Mouse (Mus musculus): Measurements from ENCODE around the gene Sez6l. TPM values are rescaled to one million over a fixed set of nuclear protein-coding genes. Genes with fewer than 3 reads are reported as not detected.

The Sez6l gene
- polyA plus RNA-seq, 1 experiment from 2014 or later = 0.38 TPM

GRCm38 (mm10) chr5:112607119-112607518, 30.1 kb upstream of the Sez6l start:
- peaks cover 27% of the 10 kb centered on the region for H3K4me1 ChIP-seq (replicated peaks; ENCODE audit: control insufficient read depth, insufficient read depth, low read length)
- no peaks in the 10 kb centered on the region for H3K9me3 ChIP-seq (ENCODE audit: control insufficient read depth, low read length)
- no peaks in the 10 kb centered on the region for H3K36me3 ChIP-seq (ENCODE audit: control insufficient read depth, insufficient read depth, low read length)
- ATAC-seq (ENCODE audit: low read depth) = no peak
- no peaks in the 10 kb centered on the region for H3K27me3 ChIP-seq (ENCODE audit: control insufficient read depth, insufficient read depth, low read depth, low read length)
- no peak overlapping the region for H3K9ac ChIP-seq (ENCODE audit: low read length)
- no peak overlapping the region for H3K4me3 ChIP-seq (ENCODE audit: low read length)
- H3K27ac ChIP-seq (ENCODE audit: low read length) = no peak overlapping the region
- H3K4me2 ChIP-seq (ENCODE audit: low read depth, low read length) = no peak overlapping the region
- WGBS = 64% methylated on average over 2 of the region's 2 CpGs

DNA sequence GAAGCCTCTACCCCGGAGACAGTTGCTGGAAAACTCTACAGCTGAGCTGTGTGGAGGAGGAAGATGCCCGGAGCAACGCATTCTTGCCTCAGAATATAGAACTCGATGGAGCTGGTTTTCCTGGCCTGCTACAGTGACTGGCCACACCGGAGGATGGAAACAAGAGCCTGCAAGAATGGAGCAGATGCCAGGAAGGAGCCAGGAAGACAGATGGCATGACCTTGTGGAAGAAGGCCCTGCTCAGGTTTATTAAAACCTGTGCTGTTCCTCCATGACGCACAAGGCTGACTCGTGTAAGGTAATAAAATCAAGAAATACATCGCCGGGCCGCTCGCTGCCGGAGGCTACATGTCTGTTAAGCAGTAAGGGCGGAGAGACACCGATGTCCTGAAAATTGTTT, 28.4 kb upstream of the Sez6l start:
- Histone ChIP-seq H3K27me3 (ENCODE audit: control insufficient read depth, insufficient read depth, low read depth, low read length) (no peaks in the 10 kb centered on the region), H3K36me3 (ENCODE audit: control insufficient read depth, insufficient read depth, low read length) (no peaks in the 10 kb centered on the region), H3K4me3 (ENCODE audit: low read length) (no peak overlapping the region), H3K4me2 (ENCODE audit: low read depth, low read length) (no peak overlapping the region), H3K9me3 (ENCODE audit: control insufficient read depth, low read length) (no peaks in the 10 kb centered on the region), H3K27ac (ENCODE audit: low read length) (no peak overlapping the region), H3K4me1 (replicated peaks; ENCODE audit: control insufficient read depth, insufficient read depth, low read length) (peaks cover 31% of the 10 kb centered on the region), H3K9ac (ENCODE audit: low read length) (no peak overlapping the region)
- ATAC-seq (ENCODE audit: low read depth) = no peak
- 85% methylated on average over 14 of the region's 14 CpGs for WGBS

GRCm38 (mm10) chr5:112604251-112604650, 27.3 kb upstream of the Sez6l start:
- no peaks in the 10 kb centered on the region for H3K27me3 ChIP-seq (ENCODE audit: control insufficient read depth, insufficient read depth, low read depth, low read length)
- ATAC-seq (ENCODE audit: low read depth) = no peak
- H3K4me1 ChIP-seq (replicated peaks; ENCODE audit: control insufficient read depth, insufficient read depth, low read length) = peaks cover 34% of the 10 kb centered on the region
- H3K36me3 ChIP-seq (ENCODE audit: control insufficient read depth, insufficient read depth, low read length) = no peaks in the 10 kb centered on the region
- H3K4me3 ChIP-seq (ENCODE audit: low read length) = no peak overlapping the region
- no peak overlapping the region for H3K9ac ChIP-seq (ENCODE audit: low read length)
- 44% methylated on average over 1 of the region's 1 CpGs for WGBS
- H3K9me3 ChIP-seq (ENCODE audit: control insufficient read depth, low read length) = no peaks in the 10 kb centered on the region
- H3K4me2 ChIP-seq (ENCODE audit: low read depth, low read length) = no peak overlapping the region
- 0 out of 2 replicates have a peak overlapping the region, but pooled peaks have one; percentile 12 for H3K27ac ChIP-seq (ENCODE audit: low read length)

DNA sequence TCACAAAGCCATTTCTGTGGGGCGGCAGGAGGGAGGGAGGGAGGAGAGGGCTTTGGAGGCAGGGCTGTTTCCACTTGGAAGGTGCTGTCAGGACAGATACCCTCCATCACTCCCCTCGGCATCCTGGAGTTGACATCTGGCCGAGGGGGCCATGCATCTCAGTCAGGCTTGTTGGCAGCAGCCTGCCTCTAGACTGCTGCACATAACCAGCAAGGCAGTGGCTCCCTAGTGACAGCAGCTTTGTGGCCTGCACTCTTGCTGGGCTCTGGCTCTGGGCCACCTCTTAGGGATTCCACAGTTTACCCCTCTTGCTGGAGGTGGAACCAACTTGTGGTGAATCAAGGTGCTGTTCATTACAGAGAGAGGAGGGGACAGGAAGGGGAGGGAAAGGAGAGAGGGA, 26.6 kb upstream of the Sez6l start:
- Histone ChIP-seq H3K27ac (ENCODE audit: low read length) (no peak overlapping the region), H3K4me2 (ENCODE audit: low read depth, low read length) (no peak overlapping the region), H3K4me1 (replicated peaks; ENCODE audit: control insufficient read depth, insufficient read depth, low read length) (peaks cover 33% of the 10 kb centered on the region), H3K27me3 (ENCODE audit: control insufficient read depth, insufficient read depth, low read depth, low read length) (no peaks in the 10 kb centered on the region), H3K9me3 (ENCODE audit: control insufficient read depth, low read length) (no peaks in the 10 kb centered on the region), H3K36me3 (ENCODE audit: control insufficient read depth, insufficient read depth, low read length) (no peaks in the 10 kb centered on the region), H3K4me3 (ENCODE audit: low read length) (no peak overlapping the region), H3K9ac (ENCODE audit: low read length) (no peak overlapping the region)
- 0 out of 2 replicates have a peak, but pooled peaks have one; percentile 6 for ATAC-seq (ENCODE audit: low read depth)
- 6% methylated on average over 3 of the region's 3 CpGs for WGBS

DNA sequence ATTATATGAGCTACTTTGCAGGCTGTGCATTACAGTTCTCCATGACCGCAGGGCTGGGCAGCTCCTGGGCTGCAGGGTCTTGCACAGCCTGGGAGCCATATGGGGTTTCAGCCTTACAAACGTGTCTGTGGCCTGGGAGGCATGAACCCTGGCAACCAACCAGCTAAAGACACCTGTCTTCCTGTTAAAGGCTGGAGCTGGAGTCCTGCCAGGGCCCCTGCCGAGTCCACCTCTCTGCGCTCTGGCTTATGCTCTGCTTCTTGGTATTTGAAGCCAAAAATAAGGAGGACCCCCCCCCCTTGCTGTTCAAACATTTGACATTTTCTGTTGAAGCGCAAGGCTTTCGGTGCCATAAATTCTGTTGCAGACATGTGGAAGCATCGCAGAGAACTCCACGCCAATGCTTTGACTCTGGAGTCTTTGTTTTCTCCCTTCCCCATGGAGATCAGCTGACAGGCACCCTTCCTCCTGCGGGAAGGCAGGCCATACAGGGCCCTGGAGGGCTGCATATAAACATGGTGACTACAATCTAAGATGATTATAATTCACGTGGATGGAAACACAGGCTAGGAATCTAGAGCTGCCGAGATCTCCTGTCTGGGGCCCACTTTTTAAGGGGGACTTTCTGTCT, 23.4 kb upstream of the Sez6l start:
- ATAC-seq (ENCODE audit: low read depth) = no peak
- H3K27ac ChIP-seq (ENCODE audit: low read length) = no peak overlapping the region
- H3K4me1 ChIP-seq (replicated peaks; ENCODE audit: control insufficient read depth, insufficient read depth, low read length) = peaks cover 15% of the 10 kb centered on the region

DNA sequence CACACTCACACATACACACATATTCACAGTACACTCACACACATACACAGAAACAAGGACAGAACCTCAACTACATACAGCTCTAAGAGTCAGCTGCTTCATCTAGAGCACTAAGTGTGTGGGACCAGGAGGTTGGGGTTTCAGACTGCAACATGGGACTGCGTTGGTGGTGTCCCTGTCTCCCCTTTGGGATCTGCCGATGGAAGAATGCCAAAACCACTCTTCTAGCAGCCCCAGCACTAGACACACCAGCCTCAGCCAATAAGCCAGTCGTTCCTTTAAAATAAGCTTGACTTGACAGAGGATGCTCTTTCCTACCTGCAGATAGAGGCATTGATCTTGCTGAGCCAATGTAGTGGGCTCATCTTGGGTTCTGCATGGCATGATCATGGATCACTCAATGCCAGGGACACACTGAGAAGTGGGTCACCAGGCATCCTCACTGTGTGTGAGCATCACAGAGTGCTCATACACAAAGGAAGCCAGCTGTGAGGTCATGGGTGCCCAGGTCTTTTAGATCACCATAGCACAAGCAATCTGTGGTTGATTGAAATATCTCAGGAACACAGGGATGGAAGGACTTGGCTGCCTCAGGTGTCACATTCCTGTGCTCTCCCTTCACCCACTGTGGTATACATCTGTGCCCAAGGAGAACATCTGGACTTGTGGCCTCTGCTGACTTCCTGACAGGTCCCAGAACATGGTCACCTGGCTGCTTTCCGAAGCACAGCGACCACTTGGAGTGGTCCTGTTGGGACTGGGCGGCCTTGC, 22.7 kb upstream of the Sez6l start:
- H3K9me3 ChIP-seq (ENCODE audit: control insufficient read depth, low read length) = no peaks in the 10 kb centered on the region
- H3K4me3 ChIP-seq (ENCODE audit: low read length) = no peak overlapping the region
- no peak overlapping the region for H3K9ac ChIP-seq (ENCODE audit: low read length)
- H3K27me3 ChIP-seq (ENCODE audit: control insufficient read depth, insufficient read depth, low read depth, low read length) = no peaks in the 10 kb centered on the region
- 75% methylated on average over 6 of the region's 6 CpGs for WGBS
- ATAC-seq (ENCODE audit: low read depth) = no peak
- no peaks in the 10 kb centered on the region for H3K36me3 ChIP-seq (ENCODE audit: control insufficient read depth, insufficient read depth, low read length)
- no peak overlapping the region for H3K4me2 ChIP-seq (ENCODE audit: low read depth, low read length)
- H3K4me1 ChIP-seq (replicated peaks; ENCODE audit: control insufficient read depth, insufficient read depth, low read length) = peaks cover 15% of the 10 kb centered on the region
- H3K27ac ChIP-seq (ENCODE audit: low read length) = no peak overlapping the region

More for the DNA sequence above, 23.4 kb upstream of the Sez6l start:
- Histone ChIP-seq H3K4me2 (ENCODE audit: low read depth, low read length) (no peak overlapping the region), H3K36me3 (ENCODE audit: control insufficient read depth, insufficient read depth, low read length) (no peaks in the 10 kb centered on the region), H3K9me3 (ENCODE audit: control insufficient read depth, low read length) (no peaks in the 10 kb centered on the region), H3K9ac (ENCODE audit: low read length) (no peak overlapping the region), H3K27me3 (ENCODE audit: control insufficient read depth, insufficient read depth, low read depth, low read length) (no peaks in the 10 kb centered on the region), H3K4me3 (ENCODE audit: low read length) (no peak overlapping the region)
- 29% methylated on average over 11 of the region's 11 CpGs for WGBS

DNA sequence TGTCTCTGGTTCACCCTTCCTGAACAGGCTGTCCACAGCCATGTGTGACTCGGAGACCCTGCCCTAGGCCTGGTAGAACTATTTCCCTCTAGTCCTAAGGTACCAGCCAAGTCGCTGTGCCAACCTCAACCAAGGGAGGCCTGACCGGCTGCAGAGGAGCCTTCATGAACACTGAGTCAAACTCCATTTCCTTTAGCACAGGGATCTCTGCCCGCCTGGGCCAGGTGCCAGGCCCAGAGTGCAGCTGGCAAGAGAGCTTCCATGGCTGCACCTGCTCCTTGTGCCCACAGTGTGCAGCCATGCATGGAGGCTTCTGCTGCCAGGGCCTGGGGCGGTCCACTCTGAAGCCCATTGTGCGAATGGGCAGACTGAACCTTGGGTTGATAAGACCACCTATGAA, 20.9 kb upstream of the Sez6l start:
- Histone ChIP-seq H3K36me3 (ENCODE audit: control insufficient read depth, insufficient read depth, low read length) (no peaks in the 10 kb centered on the region), H3K9ac (ENCODE audit: low read length) (no peak overlapping the region), H3K4me3 (ENCODE audit: low read length) (no peak overlapping the region), H3K4me2 (ENCODE audit: low read depth, low read length) (no peak overlapping the region), H3K9me3 (ENCODE audit: control insufficient read depth, low read length) (no peaks in the 10 kb centered on the region), H3K27me3 (ENCODE audit: control insufficient read depth, insufficient read depth, low read depth, low read length) (no peaks in the 10 kb centered on the region), H3K4me1 (replicated peaks; ENCODE audit: control insufficient read depth, insufficient read depth, low read length) (peaks cover 7% of the 10 kb centered on the region; the same call in 1 of the 2 replicates), H3K27ac (ENCODE audit: low read length) (no peak overlapping the region)
- ATAC-seq (ENCODE audit: low read depth) = no peak
- 85% methylated on average over 6 of the region's 6 CpGs for WGBS

- WGBS = 83% methylated on average over 2 of the region's 2 CpGs
- Histone ChIP-seq H3K27ac (ENCODE audit: low read length) (no peak overlapping the region), H3K9ac (ENCODE audit: low read length) (no peak overlapping the region), H3K4me2 (ENCODE audit: low read depth, low read length) (no peak overlapping the region), H3K9me3 (ENCODE audit: control insufficient read depth, low read length) (no peaks in the 10 kb centered on the region), H3K27me3 (ENCODE audit: control insufficient read depth, insufficient read depth, low read depth, low read length) (no peaks in the 10 kb centered on the region), H3K4me3 (ENCODE audit: low read length) (no peak overlapping the region), H3K4me1 (replicated peaks; ENCODE audit: control insufficient read depth, insufficient read depth, low read length) (peaks cover 7% of the 10 kb centered on the region; the same call in 1 of the 2 replicates), H3K36me3 (ENCODE audit: control insufficient read depth, insufficient read depth, low read length) (no peaks in the 10 kb centered on the region)
- no peak for ATAC-seq (ENCODE audit: low read depth)
These were observed 20.3 kb upstream of the Sez6l start for GRCm38 (mm10) chr5:112597307-112597706.

DNA sequence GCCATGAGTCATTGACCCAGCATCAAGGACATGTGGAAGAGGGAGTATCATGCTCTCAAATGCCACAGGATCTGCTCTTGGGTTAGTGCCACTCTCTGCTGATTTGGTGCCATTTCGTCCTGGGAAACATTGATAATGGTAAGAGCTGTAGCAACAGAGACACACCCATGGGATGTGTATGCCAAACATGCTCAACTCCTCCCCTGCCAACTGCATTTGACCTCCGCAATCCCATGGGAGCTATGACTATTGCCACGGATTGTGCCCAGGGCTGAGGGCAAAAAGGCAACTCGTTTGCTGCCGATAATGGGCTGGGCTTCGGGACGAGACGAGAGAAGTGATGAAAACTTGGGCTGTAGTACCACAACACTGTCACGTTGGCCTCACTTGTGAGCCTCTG, 19.7 kb upstream of the Sez6l start:
- no peak for ATAC-seq (ENCODE audit: low read depth)
- no peak overlapping the region for H3K9ac ChIP-seq (ENCODE audit: low read length)
- no peak overlapping the region for H3K27ac ChIP-seq (ENCODE audit: low read length)
- H3K4me3 ChIP-seq (ENCODE audit: low read length) = no peak overlapping the region
- H3K4me1 ChIP-seq (replicated peaks; ENCODE audit: control insufficient read depth, insufficient read depth, low read length) = peaks cover 7% of the 10 kb centered on the region; the same call in 1 of the 2 replicates
- H3K9me3 ChIP-seq (ENCODE audit: control insufficient read depth, low read length) = no peaks in the 10 kb centered on the region
- H3K27me3 ChIP-seq (ENCODE audit: control insufficient read depth, insufficient read depth, low read depth, low read length) = no peaks in the 10 kb centered on the region
- 78% methylated on average over 9 of the region's 9 CpGs for WGBS
- H3K4me2 ChIP-seq (ENCODE audit: low read depth, low read length) = no peak overlapping the region
- no peaks in the 10 kb centered on the region for H3K36me3 ChIP-seq (ENCODE audit: control insufficient read depth, insufficient read depth, low read length)
